Mouse (Mus musculus) ES-E14 (cell line): Measurements from ENCODE around the gene Metap1d. TPM values are rescaled to one million over a fixed set of nuclear protein-coding genes. Genes with fewer than 3 reads are reported as not detected.

Source experiments
- DNase-seq: peaks from one replicate; pipeline ENCODE4 v3.0.0-alpha.2; 2013; ENCODE audit warnings: low read depth, low spot score
- H3K27ac ChIP-seq: 2 replicates; pipeline ENCODE4 v1.5.1; 2012; ENCODE audit warnings: low read depth, mild to moderate bottlenecking, low read length, moderate library complexity, mixed read lengths; ENCODE audit not compliant: poor library complexity, insufficient read depth, severe bottlenecking
- H3K36me3 ChIP-seq: 2 replicates; pipeline ENCODE4 v1.6.1; 2012; ENCODE audit warnings: mild to moderate bottlenecking, low read length, moderate library complexity, mixed read lengths; ENCODE audit not compliant: control insufficient read depth, poor library complexity, insufficient read depth, severe bottlenecking
- H3K4me1 ChIP-seq, 2 experiments: fragments of 150-350 bp in 1 of 2; sonication (generic) in 1 of 2; 2 replicates each; pipeline ENCODE4 v1.6.1; 2012; ENCODE audit warnings: low read length in 2 of 2, mild to moderate bottlenecking in 1 of 2, mixed read lengths in 1 of 2; ENCODE audit not compliant: control insufficient read depth in 2 of 2, insufficient read depth in 2 of 2, poor library complexity in 1 of 2
- H3K4me3 ChIP-seq, 2 experiments: fragments of 150-350 bp in 1 of 2; sonication (generic) in 1 of 2; 2 replicates each; pipeline ENCODE4 v1.5.1; 2012; ENCODE audit warnings: low read length in 2 of 2, low read depth in 1 of 2, mild to moderate bottlenecking in 1 of 2, mixed read lengths in 1 of 2; ENCODE audit not compliant: insufficient read depth in 1 of 2, poor library complexity in 1 of 2, severe bottlenecking in 1 of 2
- H3K9ac ChIP-seq: 2 replicates; pipeline ENCODE4 v1.6.1; 2012; ENCODE audit warnings: low read depth, mild to moderate bottlenecking, low read length, mixed read lengths; ENCODE audit not compliant: poor library complexity, insufficient read depth, severe bottlenecking
- H3K9me3 ChIP-seq: fragments of 150-350 bp; sonication (generic); 2 replicates; pipeline ENCODE4 v1.6.1; 2012; ENCODE audit warnings: low read depth, mild to moderate bottlenecking, low read length; ENCODE audit not compliant: control insufficient read depth, insufficient read depth
- CHD2 ChIP-seq: IDR thresholded peaks from 2 replicates; pipeline ENCODE4 v1.6.1; 2014; ENCODE audit warnings: mild to moderate bottlenecking, low read depth, low read length, inconsistent platforms
- HCFC1 ChIP-seq: IDR thresholded peaks from 2 replicates; pipeline ENCODE4 v1.6.1; 2012; ENCODE audit warnings: low read length, inconsistent platforms, borderline replicate concordance; ENCODE audit not compliant: insufficient read depth
- MAFK ChIP-seq: IDR thresholded peaks from 2 replicates; pipeline ENCODE4 v1.6.1; 2014; ENCODE audit warnings: mild to moderate bottlenecking, low read depth, low read length, inconsistent platforms; ENCODE audit not compliant: insufficient read depth
- ZC3H11A ChIP-seq: IDR thresholded peaks from 2 replicates; pipeline ENCODE4 v1.6.1; 2012; ENCODE audit warnings: low read depth, mild to moderate bottlenecking, inconsistent platforms, low read length, borderline replicate concordance
- ZNF384 ChIP-seq: IDR thresholded peaks from 2 replicates; pipeline ENCODE4 v1.6.1; 2012; ENCODE audit warnings: low read depth, low read length, inconsistent platforms
- in situ Hi-C, 2 experiments: fragments of 600-800 bp; cut with MboI; formaldehyde crosslinking; loops; one replicate each; pipeline ENCODE4 v1.15.1; 2025; ENCODE audit warnings: low sequenced_read_pairs in 2 of 2, inconsistent platforms in 1 of 2; ENCODE audit not compliant: unreplicated experiment in 2 of 2
- total RNA-seq: library from RNA; depleted of rRNA; stranded (reverse); fragments of 300-350 nt; gene quantifications from 2 replicates; pipeline ENCODE4 v1.2.3, GENCODE M21; 2012

Metap1d gene
- total RNA-seq, 1 experiment, result 18.8 TPM

DNA sequence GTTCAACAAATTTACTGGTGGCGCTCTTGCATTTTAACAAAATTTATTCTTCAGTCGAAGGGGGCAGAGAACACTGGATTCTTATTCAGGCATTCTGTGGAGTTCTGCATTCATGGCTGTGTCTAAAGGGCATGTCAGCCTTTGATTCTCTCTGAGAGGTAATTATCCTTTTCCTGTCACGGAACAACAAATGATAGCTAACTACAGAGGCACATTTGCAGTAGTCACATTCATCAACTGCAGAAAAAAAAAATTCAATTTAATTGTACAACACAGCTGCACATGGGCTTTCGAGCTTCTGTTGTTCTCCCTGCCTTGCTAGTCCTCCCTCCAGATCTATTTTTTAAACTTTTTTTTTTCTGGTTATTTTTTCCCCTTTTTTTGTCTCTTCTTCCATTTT lies 63.9 kb downstream of the Metap1d start:
- no peaks in the 10 kb centered on the region for H3K9me3 ChIP-seq

DNA sequence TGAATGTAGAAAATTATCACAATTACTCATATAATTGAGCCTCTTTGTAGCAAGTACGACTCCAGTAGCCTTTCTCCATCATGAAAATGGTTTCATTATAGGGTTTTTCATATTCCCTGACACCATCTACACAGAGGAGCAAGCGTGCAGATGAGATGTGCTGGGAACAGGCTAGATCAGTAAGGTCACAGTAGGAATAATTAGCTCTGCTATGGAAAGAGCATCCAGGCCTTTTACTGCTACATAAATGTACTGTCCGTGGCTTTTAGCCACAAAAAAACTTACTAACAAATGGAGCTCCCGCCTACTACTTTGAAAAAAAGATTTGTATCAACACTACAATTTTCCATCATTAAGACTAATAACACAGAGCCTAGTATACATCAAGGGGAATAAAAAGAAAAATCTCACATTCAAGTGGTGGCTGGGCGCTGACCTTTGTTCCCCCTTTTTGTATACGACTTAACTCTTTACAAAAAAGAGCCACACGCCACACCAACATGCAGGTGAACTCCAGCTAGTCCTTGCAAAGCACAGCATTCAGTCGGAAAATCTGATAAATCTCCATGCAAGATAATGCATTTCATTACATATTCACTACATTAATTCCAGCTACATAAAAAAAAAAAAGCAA lies 64.5 kb downstream of the Metap1d start:
- H3K27ac ChIP-seq, result no peak overlapping the region
- H3K4me3 ChIP-seq, result no peak overlapping the region
- no peaks in the 10 kb centered on the region for H3K9me3 ChIP-seq
- no peaks in the 10 kb centered on the region for H3K36me3 ChIP-seq
- H3K4me1 ChIP-seq, result no peaks in the 10 kb centered on the region
- H3K9ac ChIP-seq, result no peak overlapping the region
- in situ Hi-C loops, result no loop called here
- no peak for DNase-seq
- TF ChIP-seq ZNF384 (no peak), HCFC1 (no peak), ZC3H11A (no peak)

More for the DNA sequence above, 63.9 kb downstream of the Metap1d start:
- no peak overlapping the region for H3K27ac ChIP-seq
- H3K4me1 ChIP-seq, result no peaks in the 10 kb centered on the region
- no peaks in the 10 kb centered on the region for H3K36me3 ChIP-seq
- H3K9ac ChIP-seq, result no peak overlapping the region
- in situ Hi-C loops, result no loop called here
- H3K4me3 ChIP-seq, result no peak overlapping the region
- TF ChIP-seq CHD2 (no peak), MAFK (no peak), HCFC1 (no peak), ZC3H11A (no peak), ZNF384 (no peak)
- no peak for DNase-seq

DNA sequence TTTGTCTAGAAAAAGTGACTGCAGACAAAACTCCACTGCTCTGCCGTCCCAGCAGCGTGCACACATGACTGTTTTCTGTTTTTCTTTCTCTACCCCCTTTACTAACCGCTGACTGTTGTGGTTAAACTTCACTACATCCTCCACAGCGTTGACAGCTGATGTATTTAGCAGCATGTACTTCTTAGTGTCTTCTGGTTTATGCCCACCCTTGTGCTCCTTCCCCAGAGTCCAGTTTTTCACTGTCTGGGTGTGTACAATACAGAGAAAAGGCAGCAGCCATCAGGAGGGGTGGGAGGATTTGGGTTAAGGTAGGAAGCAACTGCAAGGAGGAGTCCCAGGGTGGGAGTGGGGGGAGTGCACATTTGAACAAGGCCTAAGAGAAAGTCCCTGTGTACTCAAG lies 69.8 kb downstream of the Metap1d start:
- Histone ChIP-seq H3K9ac (no peak overlapping the region), H3K4me3 (no peak overlapping the region), H3K4me1 (peaks cover 0 to 6% of the 10 kb centered on the region in 2 experiments; a peak in 1 of 4 replicates), H3K9me3 (no peaks in the 10 kb centered on the region), H3K36me3 (no peaks in the 10 kb centered on the region), H3K27ac (no peak overlapping the region)
- in situ Hi-C loops, result loop anchor here in 1 of 2 experiments (10.0 kb wide), 1 partner anchor 1048 kb away; the partner anchor contains the start of gene Sp5
- no peak for DNase-seq
- TF ChIP-seq ZNF384 (no peak), MAFK (no peak), HCFC1 (no peak), ZC3H11A (no peak), CHD2 (no peak)

DNA sequence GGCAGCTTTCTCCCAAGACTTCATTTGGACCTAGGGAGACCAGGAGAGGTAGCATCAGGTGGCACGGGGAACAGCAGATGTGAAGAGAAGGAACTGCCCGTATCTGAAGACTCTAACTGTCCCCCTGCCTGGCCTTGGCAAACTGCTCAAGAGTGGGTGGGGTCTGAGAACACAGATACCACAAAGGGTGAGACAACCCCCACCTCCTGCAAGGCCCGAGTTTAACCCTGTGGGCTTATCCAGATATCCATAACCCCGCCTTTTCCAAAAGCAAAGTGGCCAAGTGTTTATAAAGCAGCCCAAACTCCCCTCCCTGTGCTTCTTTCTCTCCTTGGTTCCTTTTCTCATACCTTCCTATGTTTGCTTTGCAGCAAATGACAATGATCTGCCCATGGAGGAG lies 70.4 kb downstream of the Metap1d start:
- Histone ChIP-seq H3K9me3 (no peaks in the 10 kb centered on the region), H3K27ac (no peak overlapping the region), H3K36me3 (no peaks in the 10 kb centered on the region), H3K9ac (no peak overlapping the region), H3K4me3 (no peak overlapping the region), H3K4me1 (peaks cover 0 to 8% of the 10 kb centered on the region in 2 experiments; a peak in 1 of 4 replicates)
- DNase-seq, result no peak
- in situ Hi-C loops, result loop anchor here in 1 of 2 experiments (10.0 kb wide), 1 partner anchor 1049 kb away; the partner anchor contains the start of gene Sp5
- no peak for TF ChIP-seq MAFK
- no peak for TF ChIP-seq ZC3H11A
- TF ChIP-seq CHD2, result no peak
- no peak for TF ChIP-seq HCFC1
- TF ChIP-seq ZNF384, result no peak
